Mouse (Mus musculus) heart, embryonic 14.5 days (tissue): ENCODE results near the gene Tfb2m. TPM values are rescaled to one million over a fixed set of nuclear protein-coding genes. Genes with fewer than 3 reads are reported as not detected.
"Not testable (repeated sequence)": the region's sequence is repeated elsewhere in the genome, so short reads cannot be mapped to it uniquely, and the experiment has no call there.

Experiments used
- ATAC-seq: fragments of 200-750 bp; cut with Nextera tagmentation; 2 replicates; pipeline ENCODE4 v1.8.0; 2017; ENCODE audit warnings: low read depth, moderate TSS enrichment; ENCODE audit not compliant: insufficient number of reproducible peaks, insufficient read depth, low FRiP score
- H3K27ac ChIP-seq, 2 experiments: fragments of 200-500 bp in 1 of 2; fragments of 300-500 bp in 1 of 2; sonication (generic) in 1 of 2; replicated peaks in 1 of 2; 2 replicates each; pipeline ENCODE4 v1.5.1; 2012 to 2014; ENCODE audit warnings: low read depth in 2 of 2, low read length in 2 of 2, control low read depth in 1 of 2, mild to moderate bottlenecking in 1 of 2, mixed read lengths in 1 of 2; ENCODE audit not compliant: control insufficient read depth in 1 of 2, insufficient read depth in 1 of 2
- H3K27me3 ChIP-seq: fragments of 300-500 bp; sonication (generic); 2 replicates; pipeline ENCODE4 v1.6.1; 2014; ENCODE audit warnings: mild to moderate bottlenecking, low read length, control low read depth; ENCODE audit not compliant: control insufficient read depth, insufficient read depth
- H3K36me3 ChIP-seq: fragments of 300-500 bp; sonication (generic); 2 replicates; pipeline ENCODE4 v1.6.1; 2014; ENCODE audit warnings: mild to moderate bottlenecking, control low read depth, low read length, mixed read lengths; ENCODE audit not compliant: control insufficient read depth, insufficient read depth
- H3K4me1 ChIP-seq, 2 experiments: fragments of 200-500 bp in 1 of 2; fragments of 300-500 bp in 1 of 2; sonication (generic) in 1 of 2; 2 replicates each; pipeline ENCODE4 v1.6.1; 2012 to 2014; ENCODE audit warnings: low read length in 2 of 2, control low read depth in 1 of 2, mixed read lengths in 1 of 2; ENCODE audit not compliant: control insufficient read depth in 2 of 2, insufficient read depth in 2 of 2
- H3K4me2 ChIP-seq: fragments of 300-500 bp; sonication (generic); 2 replicates; pipeline ENCODE4 v1.6.1; 2014; ENCODE audit warnings: mild to moderate bottlenecking, low read length
- H3K4me3 ChIP-seq, 2 experiments: fragments of 200-500 bp in 1 of 2; fragments of 300-500 bp in 1 of 2; sonication (generic) in 1 of 2; 2 replicates each; pipeline ENCODE4 v1.5.1; 2012 to 2014; ENCODE audit warnings: low read length in 2 of 2, mild to moderate bottlenecking in 2 of 2, control low read depth in 1 of 2, low read depth in 1 of 2, moderate library complexity in 1 of 2; ENCODE audit not compliant: control insufficient read depth in 1 of 2, insufficient read depth in 1 of 2
- H3K9ac ChIP-seq: fragments of 300-500 bp; sonication (generic); 2 replicates; pipeline ENCODE4 v1.6.1; 2014; ENCODE audit warnings: mild to moderate bottlenecking, low read length
- H3K9me3 ChIP-seq: fragments of 300-500 bp; sonication (generic); 2 replicates; pipeline ENCODE4 v1.6.1; 2016; ENCODE audit warnings: low read length, control low read depth; ENCODE audit not compliant: control insufficient read depth
- WGBS: fragments of 180-500 bp; shearing (Covaris S2); extraction: QIAGEN DNeasy Blood & Tissue Kit; methylation state at CpG from one replicate; pipeline ENCODE4 v1.1.7; 2014; 5-methylcytosine and 5-hydroxymethylcytosine counted together
- polyA plus RNA-seq: library from polyadenylated mRNA; unstranded; fragments of >200 nt; fragmentation: Nextera tagmentation; extraction: Ambion mirVana; gene quantifications from 2 replicates; pipeline ENCODE4 v1.2.1, GENCODE M21; 2014

Gene Tfb2m
- 26.6 and 29.0 TPM in 2 replicates for polyA plus RNA-seq

DNA sequence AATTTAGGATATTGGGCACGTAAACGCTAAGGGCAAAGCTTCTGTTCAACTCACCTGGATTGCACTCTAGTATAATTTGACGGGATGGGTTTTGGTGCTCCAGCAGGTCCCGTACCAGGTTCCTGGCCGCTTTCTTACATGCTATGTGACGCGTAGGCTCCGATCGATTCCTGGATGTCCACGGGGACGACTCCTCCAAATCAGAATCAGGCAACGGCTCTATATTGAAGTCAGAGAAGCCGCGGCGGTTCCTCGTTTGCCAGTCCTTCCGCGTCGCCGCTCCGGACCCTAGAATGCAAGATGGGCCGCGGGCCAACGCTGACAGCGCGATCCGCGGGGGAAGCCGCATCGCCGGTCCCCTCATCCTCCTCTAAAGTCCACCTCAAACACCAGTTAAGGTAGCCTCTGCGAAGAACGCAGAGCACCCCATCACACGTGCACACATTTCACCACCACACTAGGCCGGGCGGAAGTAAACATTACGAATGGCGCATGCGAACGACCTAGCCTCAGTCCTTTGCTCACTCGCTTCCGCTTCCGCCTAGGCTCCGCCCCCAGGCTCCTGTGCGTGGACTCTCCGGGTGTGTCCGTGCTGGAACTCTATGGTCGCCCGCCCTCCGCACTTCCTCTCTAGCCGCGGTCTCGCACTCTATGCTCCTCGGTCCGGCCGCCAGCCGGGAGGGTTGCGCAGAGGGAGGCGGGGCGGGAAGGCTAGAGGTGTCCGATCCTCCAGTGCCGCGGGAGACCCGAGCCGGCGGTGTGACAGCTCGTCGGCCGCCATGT is at the start of gene Tfb2m, which contains the start of gene Cnst:
TSS of gene Tfb2m (minus strand) at position 500 of the 783 bp plus-strand sequence.
TSS of gene Cnst (plus strand) at position 603 of the 783 bp plus-strand sequence.
- Histone ChIP-seq H3K36me3 (peaks cover 23% of the 10 kb centered on the region), H3K4me3 (peak within 1 kb of the TSS; percentile 75 to 88), H3K27ac (peak within 1 kb of the TSS; percentile 91), H3K4me2 (peak within 1 kb of the TSS; percentile 89), H3K4me1 (peaks cover 5 to 22% of the 10 kb centered on the region in 2 experiments), H3K9ac (peak within 1 kb of the TSS; percentile 87)
- H3K27me3 ChIP-seq, H3K9me3 ChIP-seq: not testable (repeated sequence)
- WGBS, result under 1% methylated on average over 68 of the region's 69 CpGs
- peak; percentile 99 for ATAC-seq

DNA sequence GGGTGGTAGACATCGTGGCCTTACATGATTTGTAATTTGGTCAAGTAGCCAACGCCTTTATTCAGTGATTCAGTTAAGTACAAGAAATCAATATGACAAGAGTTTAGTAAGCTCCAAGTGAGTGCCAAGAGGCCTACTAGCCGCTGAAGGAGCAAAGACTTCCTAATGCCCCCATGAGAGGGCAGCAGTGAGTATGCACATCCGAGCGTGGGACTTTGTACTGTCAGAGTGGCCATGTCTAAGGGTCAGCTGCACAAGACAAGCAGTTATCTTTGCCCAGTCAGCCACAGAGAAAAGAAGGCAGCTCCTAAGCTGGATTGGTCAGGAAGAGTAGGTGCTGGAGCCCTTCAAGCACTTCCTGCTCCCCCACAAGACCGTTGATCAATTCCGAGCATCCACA is 46.9 kb upstream of the Tfb2m start:
- peaks cover 3 to 7% of the 10 kb centered on the region in 2 experiments for H3K4me1 ChIP-seq
- WGBS, result 81% methylated on average over 7 of the region's 7 CpGs
- no peak for ATAC-seq
- H3K4me3 ChIP-seq, result no peak overlapping the region
- H3K9me3 ChIP-seq, result no peaks in the 10 kb centered on the region
- H3K4me2 ChIP-seq, result no peak overlapping the region
- peaks cover 14% of the 10 kb centered on the region for H3K36me3 ChIP-seq
- no peak overlapping the region for H3K27ac ChIP-seq
- H3K9ac ChIP-seq, result no peak overlapping the region
- no peaks in the 10 kb centered on the region for H3K27me3 ChIP-seq

- Histone ChIP-seq H3K27me3 (no peaks in the 10 kb centered on the region), H3K4me3 (no peak overlapping the region), H3K27ac (no peak overlapping the region), H3K4me1 (peaks cover 8 to 15% of the 10 kb centered on the region in 2 experiments), H3K9ac (no peak overlapping the region), H3K36me3 (peaks cover 14% of the 10 kb centered on the region), H3K9me3 (no peaks in the 10 kb centered on the region), H3K4me2 (no peak overlapping the region)
- ATAC-seq, result no peak
- 93% methylated on average over 2 of the region's 2 CpGs for WGBS
Measured at GRCm38 (mm10) chr1:179592143-179592542, 46.1 kb upstream of the Tfb2m start.

DNA sequence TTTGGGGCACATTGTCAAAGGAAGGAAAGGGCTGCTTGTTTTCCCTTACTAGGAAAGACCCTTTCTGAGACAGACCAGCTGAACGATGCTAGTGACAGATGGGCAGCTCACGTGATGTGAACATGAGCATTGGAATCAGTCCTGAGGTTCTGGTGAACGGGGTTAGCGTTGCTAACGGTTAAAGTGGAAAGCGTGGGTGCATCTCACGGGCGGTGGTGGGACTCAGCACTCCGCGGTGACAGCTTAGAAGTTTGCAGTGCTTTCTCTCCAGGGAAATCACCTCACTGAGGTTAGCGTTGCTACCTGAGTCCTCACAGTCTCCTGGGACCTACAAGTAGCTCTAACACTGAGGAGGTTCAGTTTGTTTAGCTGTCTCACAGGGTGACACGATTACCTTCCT is 45.6 kb upstream of the Tfb2m start:
- 66% methylated on average over 12 of the region's 12 CpGs for WGBS
- H3K4me1 ChIP-seq, result peaks cover 8 to 20% of the 10 kb centered on the region in 2 experiments
- H3K27ac ChIP-seq, result no peak overlapping the region
- no peak for ATAC-seq
- no peak overlapping the region for H3K9ac ChIP-seq
- H3K36me3 ChIP-seq, result peaks cover 14% of the 10 kb centered on the region
- no peak overlapping the region for H3K4me2 ChIP-seq
- H3K9me3 ChIP-seq, result no peaks in the 10 kb centered on the region
- H3K27me3 ChIP-seq, result no peaks in the 10 kb centered on the region
- H3K4me3 ChIP-seq, result no peak overlapping the region

GRCm38 (mm10) chr1:179588230-179588629 is 42.2 kb upstream of the Tfb2m start:
- no peak overlapping the region for H3K4me3 ChIP-seq
- no peak for ATAC-seq
- H3K4me1 ChIP-seq, result peaks cover 19 to 50% of the 10 kb centered on the region in 2 experiments
- no peak overlapping the region for H3K9ac ChIP-seq
- no peaks in the 10 kb centered on the region for H3K27me3 ChIP-seq
- 51% methylated on average over 4 of the region's 4 CpGs for WGBS
- H3K9me3 ChIP-seq, result no peaks in the 10 kb centered on the region
- peak overlapping the region; percentile 14; the same call in 1 of the 2 replicates for H3K4me2 ChIP-seq
- peak overlapping the region; percentile 48 to 61 for H3K27ac ChIP-seq
- peaks cover 6% of the 10 kb centered on the region for H3K36me3 ChIP-seq

- Histone ChIP-seq H3K4me1 (peaks cover 19 to 57% of the 10 kb centered on the region in 2 experiments), H3K9ac (0 out of 2 replicates have a peak overlapping the region, but pooled peaks have one; percentile 44)
- WGBS, result 65% methylated on average over 3 of the region's 3 CpGs
Measured at GRCm38 (mm10) chr1:179586430-179587095, 40.5 kb upstream of the Tfb2m start.

DNA sequence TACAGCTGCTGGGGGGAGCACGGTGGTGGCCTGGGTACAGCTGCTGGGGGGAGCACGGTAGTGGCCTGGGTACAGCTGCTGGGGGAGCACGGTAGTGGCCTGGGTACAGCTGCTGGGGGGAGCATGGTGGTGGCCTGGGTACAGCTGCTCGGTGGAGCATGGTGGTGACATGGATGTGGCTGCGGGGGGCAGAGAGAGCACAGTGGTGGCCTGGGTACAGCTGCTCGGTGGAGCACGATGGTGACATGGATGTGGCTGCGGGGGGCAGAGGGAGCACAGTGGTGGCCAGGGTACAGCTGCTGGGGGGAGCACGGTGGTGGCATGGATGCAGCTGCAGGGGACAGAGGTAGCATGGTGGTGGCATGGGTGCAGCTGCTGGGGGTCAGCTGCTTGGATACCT is 39.6 kb upstream of the Tfb2m start:
- WGBS, result 91% methylated on average over 9 of the region's 9 CpGs
- Histone ChIP-seq H3K27me3 (no peaks in the 10 kb centered on the region), H3K4me3 (no peak overlapping the region), H3K9ac (no peak overlapping the region), H3K4me1 (peaks cover 19 to 59% of the 10 kb centered on the region in 2 experiments), H3K27ac (peak overlapping the region in 1 of 2 experiments; percentile 28; a peak in 1 of 4 replicates), H3K9me3 (no peaks in the 10 kb centered on the region), H3K36me3 (peaks cover under 1% of the 10 kb centered on the region; the same call in 1 of the 2 replicates), H3K4me2 (no peak overlapping the region)
- no peak for ATAC-seq

More at GRCm38 (mm10) chr1:179586430-179587095, 40.5 kb upstream of the Tfb2m start:
- Histone ChIP-seq H3K9me3 (no peaks in the 10 kb centered on the region), H3K4me2 (no peak overlapping the region), H3K4me3 (no peak overlapping the region), H3K27ac (0 out of 4 replicates have a peak overlapping the region, but pooled peaks of 1 of the 2 experiments have one; percentile 28), H3K27me3 (no peaks in the 10 kb centered on the region), H3K36me3 (no peaks in the 10 kb centered on the region)
- no peak for ATAC-seq
